Mouse (Mus musculus) brain, embryonic 14.5 days (tissue): ENCODE measurements at regions not wholly inside any gene's neighbourhood (a gene's known extent, or its start where the extent isn't known, plus 50 kb on each side); places are given as distances from the start of the nearest gene placed in this dataset.
"Not testable (repeated sequence)": the region's sequence is repeated elsewhere in the genome, so short reads cannot be mapped to it uniquely, and the experiment has no call there.

Experiments used
- DNase-seq: peaks from one replicate; pipeline ENCODE4 v3.0.0-alpha.2; 2011; ENCODE audit warnings: low read depth
- CTCF ChIP-seq: fragments of 200-500 bp; IDR thresholded peaks from 2 replicates; pipeline ENCODE4 v1.5.1; 2012; ENCODE audit warnings: inconsistent platforms, mild to moderate bottlenecking, moderate library complexity, borderline replicate concordance; ENCODE audit not compliant: insufficient read depth, insufficient read length; ENCODE audit errors: extremely low read depth
- POLR2A ChIP-seq: fragments of 200-500 bp; IDR thresholded peaks from 2 replicates; pipeline ENCODE4 v1.6.1; 2012; ENCODE audit warnings: mild to moderate bottlenecking, inconsistent platforms, borderline replicate concordance; ENCODE audit not compliant: poor library complexity, insufficient read depth, insufficient read length, severe bottlenecking; ENCODE audit errors: extremely low read depth

DNA sequence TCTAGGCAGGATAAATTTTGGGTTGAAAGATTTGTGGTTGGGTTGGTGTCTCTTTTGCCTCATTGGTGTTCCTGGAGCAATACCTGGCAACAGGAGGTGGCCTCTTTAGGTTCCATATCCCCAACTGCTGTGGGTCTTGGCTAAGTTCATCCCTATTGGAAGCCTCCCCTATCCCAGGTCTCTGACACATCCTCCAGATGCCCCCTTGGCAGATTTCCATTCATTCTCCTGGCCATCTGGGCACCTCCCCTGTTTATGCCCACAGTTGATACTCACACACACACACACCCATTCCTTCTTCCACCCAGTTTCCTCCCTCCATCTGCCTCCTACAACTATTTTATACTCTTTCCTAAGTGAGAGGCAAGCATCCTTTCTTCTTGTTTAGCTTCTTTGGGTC, 984.9 kb upstream of the Gm12353 start:
- TF ChIP-seq CTCF (no peak), POLR2A (no peak)
- no peak for DNase-seq

DNA sequence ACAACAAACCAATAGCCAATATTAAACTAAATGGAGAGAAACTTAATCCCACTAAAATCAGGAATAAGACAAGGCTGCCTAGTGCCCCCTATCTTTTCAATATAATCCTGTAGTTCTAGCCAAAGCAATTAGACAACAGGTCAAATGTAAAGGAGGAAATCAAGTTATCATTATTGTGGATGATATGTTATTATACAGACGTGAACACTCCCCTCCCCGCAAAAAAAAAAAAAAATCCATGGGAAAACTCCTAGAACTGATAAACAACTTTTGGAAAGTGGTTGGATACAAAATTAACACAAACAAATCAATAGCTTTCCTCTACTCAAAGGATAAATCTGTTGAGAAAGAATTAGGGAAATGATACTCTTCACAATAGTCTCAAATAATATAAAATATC, 966.2 kb upstream of the Gm12353 start:
- no peak for TF ChIP-seq CTCF
- TF ChIP-seq POLR2A, result no peak
- no peak for DNase-seq

DNA sequence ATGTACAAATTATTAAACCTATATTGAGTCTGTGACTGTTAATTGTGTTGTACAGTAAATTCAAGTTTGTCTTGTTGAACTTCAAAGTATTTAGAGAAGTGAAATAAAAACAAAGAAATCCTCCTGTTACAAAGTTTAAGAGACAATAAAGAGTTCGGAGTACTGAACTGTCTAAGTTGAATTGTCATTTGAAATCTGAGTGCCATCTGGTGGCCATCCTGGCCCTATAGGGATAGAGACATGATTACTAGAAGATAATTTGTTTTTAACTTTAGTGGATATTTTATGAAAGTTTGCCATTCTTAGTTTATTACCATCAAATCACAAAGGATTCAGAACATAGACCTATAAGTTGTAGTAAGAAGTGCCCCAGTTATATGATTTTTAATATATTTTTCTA, 956.1 kb upstream of the Gm12353 start:
- no peak for TF ChIP-seq CTCF
- peak; percentile 59 for DNase-seq

DNA sequence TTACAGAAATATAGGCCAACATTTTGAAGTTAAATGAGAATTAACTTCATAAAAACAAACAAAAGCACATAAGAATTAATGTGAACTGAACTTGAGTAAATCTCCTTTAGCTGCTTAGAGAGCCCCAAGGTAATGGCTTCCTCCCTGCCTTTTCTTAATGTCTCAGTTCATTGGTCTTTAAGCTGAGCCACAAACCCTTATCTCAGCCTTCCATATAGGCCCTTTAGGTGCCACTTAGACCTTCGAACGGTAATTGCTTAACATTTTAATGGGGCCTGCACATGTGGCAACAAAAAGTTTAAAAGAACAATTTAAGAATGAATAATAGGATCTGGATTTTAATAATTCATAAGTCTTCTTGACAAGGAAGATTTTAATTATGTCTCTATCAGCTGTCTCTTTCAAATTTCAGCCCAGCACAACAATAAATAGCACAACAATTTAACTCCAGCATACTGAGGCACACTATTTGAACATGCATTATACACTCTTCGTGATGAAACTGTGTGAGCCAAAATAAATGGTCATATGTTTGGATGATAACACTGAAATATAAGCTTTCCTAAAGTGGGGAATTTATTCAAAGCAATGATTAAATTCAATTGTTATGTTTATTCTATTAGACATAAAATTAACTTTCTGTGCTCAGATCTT, 919.2 kb upstream of the Gm12353 start:
- peak; percentile 57 for DNase-seq
- TF ChIP-seq POLR2A (no peak), CTCF (no peak)

DNA sequence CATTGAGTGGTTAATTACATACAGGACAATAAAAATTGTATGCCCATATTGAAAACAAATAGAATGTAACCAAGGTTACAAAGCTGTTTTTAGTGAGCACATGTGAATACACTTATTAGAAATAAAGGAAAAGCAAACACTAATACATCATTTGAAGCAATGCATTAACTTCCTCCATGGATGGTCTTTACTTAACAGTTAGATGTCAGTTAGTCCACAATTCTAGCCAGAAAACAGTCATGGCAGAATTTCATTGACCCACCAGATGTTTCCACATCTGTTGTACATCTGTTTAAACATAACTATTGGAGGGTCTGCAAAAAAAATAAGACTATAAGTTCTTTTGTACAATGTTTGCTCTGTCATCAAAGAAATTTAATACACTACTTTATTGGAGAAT, 911.2 kb upstream of the Gm12353 start:
- no peak for TF ChIP-seq CTCF
- TF ChIP-seq POLR2A, result no peak
- no peak for DNase-seq

DNA sequence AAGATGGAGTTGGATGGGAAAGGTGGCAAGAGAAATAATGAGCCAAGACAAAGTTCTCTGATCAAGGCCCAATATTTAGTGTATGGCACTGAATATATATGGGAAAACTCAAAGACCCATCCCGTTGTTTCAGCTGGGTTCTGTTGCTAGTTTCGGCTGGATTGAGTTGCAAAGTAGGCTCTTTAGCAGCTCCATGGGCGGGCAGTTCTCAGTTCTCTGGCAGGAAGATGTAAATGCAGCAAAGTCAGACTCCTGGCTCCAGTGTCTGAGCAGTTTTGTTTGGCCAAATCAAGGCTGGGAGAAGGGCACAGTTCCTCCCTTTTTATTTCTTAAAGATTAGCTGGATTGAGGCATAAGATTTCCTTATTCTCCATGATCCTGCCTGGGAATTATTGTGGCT, 909.0 kb upstream of the Gm12353 start:
- no peak for DNase-seq
- TF ChIP-seq CTCF, result no peak
- no peak for TF ChIP-seq POLR2A

DNA sequence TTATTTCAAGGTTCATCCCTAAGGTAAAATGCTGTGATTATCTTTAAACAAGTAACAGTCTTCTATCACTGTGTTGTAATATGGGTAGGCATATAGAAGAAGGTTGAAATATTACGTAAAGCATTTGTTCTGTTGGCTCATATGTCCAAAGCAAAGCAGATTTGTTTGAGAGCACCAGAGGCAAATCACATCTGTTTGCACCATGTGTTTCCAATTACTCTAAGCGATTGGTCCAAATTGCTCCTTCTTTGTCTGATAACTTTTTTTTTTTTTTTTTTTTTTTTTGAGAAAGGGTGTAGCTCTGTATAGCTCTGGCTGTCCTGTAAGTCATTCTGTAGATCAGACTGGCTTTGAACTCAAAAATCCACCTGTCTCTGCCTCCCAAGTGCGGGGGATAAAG, 861.0 kb upstream of the Gm12353 start:
- TF ChIP-seq POLR2A (no peak), CTCF (no peak)
- no peak for DNase-seq

DNA sequence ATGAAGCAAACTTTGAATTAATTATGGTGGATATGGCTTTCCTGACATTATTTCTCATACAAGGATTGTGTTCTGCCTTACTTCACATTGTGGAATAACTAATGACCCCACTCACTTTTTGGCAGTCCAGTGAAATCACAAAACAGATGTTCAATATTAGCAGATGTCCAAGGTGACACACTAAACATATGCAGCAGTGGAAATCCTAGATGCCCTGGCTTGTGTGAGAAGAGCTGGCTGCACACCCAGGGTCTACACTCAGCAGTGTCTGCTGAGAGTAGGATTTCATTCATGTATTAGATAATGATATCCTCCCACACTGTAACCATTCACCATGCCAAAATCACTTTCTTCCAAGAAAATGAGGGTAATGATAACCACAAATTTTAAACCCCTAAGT, 816.9 kb upstream of the Gm12353 start:
- TF ChIP-seq CTCF (no peak), POLR2A (no peak)
- peak; percentile 20 for DNase-seq

DNA sequence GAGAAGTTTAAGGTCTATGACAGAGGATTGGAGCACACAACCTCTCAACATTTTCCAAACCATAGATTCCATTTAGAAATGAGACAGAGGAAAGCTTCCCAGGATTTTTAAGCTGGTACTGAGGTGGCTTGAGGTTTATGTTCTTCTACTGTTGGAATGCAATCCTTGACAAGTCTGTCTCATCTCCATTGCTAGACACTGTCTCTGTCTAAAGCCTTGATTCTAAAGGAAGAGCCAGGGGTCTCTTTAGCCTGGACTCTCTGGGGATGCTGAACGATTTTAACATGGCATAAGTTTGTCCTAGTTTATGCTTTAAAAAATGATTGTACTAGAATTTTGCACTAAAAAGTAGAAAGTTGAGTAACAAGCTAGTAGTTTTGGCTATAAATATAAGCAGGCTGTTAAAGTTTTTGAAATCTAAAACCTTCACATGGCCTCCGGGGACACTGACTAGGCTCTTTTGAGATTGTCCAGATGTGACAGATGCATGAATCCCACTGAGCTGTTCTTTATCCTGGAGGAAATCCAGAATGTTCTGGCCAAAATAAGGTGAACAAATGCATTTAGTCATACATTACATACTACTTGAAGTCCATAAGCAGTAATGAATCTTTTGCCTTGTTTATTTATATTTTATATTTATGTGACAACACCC, 809.4 kb upstream of the Gm12353 start:
- no peak for DNase-seq

DNA sequence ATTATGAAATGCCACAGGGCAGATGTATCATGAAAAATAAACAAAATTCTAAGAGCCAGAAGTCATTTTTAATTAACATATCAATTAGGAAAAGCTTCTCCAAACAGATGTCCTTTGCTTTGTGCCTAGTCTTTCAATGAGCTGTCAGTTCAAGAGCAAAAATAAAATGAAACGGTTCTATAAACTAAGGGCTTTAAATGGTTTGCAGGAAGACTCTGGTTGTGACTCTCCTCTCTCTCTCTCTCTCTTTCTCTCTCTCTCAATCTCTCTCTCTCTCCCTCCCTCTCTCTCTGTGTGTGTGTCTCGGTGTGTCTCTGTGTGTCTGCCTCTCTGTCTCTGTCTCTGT, 808.9 kb upstream of the Gm12353 start:
- TF ChIP-seq POLR2A (no peak), CTCF (no peak)
- DNase-seq, result no peak

More for the DNA sequence above, 809.4 kb upstream of the Gm12353 start:
- no peak for TF ChIP-seq CTCF
- no peak for TF ChIP-seq POLR2A

DNA sequence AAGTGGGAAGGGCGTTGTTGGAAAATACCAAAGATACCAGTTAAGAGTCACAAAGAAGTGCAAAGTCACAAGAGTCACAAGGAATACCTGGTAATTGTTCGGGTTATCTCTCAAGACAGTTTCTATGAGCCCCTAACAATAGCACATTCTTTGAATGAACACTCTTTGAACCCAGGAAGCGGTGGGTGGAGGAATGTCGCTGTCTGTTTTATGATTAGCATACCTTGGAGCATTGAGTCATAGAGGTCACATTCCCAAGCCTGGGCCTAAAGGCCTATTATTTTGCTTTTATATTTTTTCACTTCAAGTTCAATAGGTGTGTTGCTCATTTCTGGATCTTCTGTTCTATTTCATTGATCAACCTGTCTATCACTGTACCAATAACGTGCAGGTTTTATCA, 802.1 kb upstream of the Gm12353 start:
- DNase-seq, result not testable (repeated sequence)
